Mouse (Mus musculus): ENCODE measurements around the gene Snx25. TPM values are rescaled to one million over a fixed set of nuclear protein-coding genes. Genes with fewer than 3 reads are reported as not detected.

Gene Snx25
- polyA plus RNA-seq, 1 experiment, result 14.3 TPM

- Histone ChIP-seq H3K4me3 (ENCODE audit: insufficient read depth, low read depth, low read length) (no peak overlapping the region; the same call in 1 of the 2 replicates), H3K4me1 (ENCODE audit: control insufficient read depth, insufficient read depth, insufficient read length, low read length) (peaks cover 3% of the 10 kb centered on the region; the same call in 1 of the 2 replicates), H3K27ac (replicated peaks; ENCODE audit: low read depth, low read length) (no peak overlapping the region)
Observed at GRCm38 (mm10) chr8:46010306-46010705, 141.7 kb downstream of the Snx25 start.

- no peak overlapping the region for H3K27ac ChIP-seq (replicated peaks; ENCODE audit: low read depth, low read length)
- no peak overlapping the region for H3K4me3 ChIP-seq (ENCODE audit: insufficient read depth, low read depth, low read length)
- H3K4me1 ChIP-seq (ENCODE audit: control insufficient read depth, insufficient read depth, insufficient read length, low read length), result peaks cover 3% of the 10 kb centered on the region; the same call in 1 of the 2 replicates
Observed at GRCm38 (mm10) chr8:46007050-46007672, 144.8 kb downstream of the Snx25 start.

GRCm38 (mm10) chr8:46005596-46005995 is 146.4 kb downstream of the Snx25 start, which contains the start of gene Ankrd37:
Gene Ankrd37 (minus strand): TSS chr8:46005707.
- Histone ChIP-seq H3K27ac (replicated peaks; ENCODE audit: low read depth, low read length) (no peak within 1 kb of the TSS), H3K4me3 (ENCODE audit: insufficient read depth, low read depth, low read length) (no peak within 1 kb of the TSS), H3K4me1 (ENCODE audit: control insufficient read depth, insufficient read depth, insufficient read length, low read length) (no peaks in the 10 kb centered on the region)

- Histone ChIP-seq H3K4me3 (ENCODE audit: insufficient read depth, low read depth, low read length) (peak overlapping the region; percentile 73), H3K27ac (replicated peaks; ENCODE audit: low read depth, low read length) (peak overlapping the region; percentile 92), H3K4me1 (ENCODE audit: control insufficient read depth, insufficient read depth, insufficient read length, low read length) (no peaks in the 10 kb centered on the region)
Observed at GRCm38 (mm10) chr8:45999784-46000705, 151.9 kb downstream of the Snx25 start.

GRCm38 (mm10) chr8:45999138-45999783 is 152.7 kb downstream of the Snx25 start, which contains the start of gene Lrp2bp:
Gene Lrp2bp (plus strand): TSS chr8:45999303.
- H3K27ac ChIP-seq (replicated peaks; ENCODE audit: low read depth, low read length), result peak within 1 kb of the TSS; percentile 92
- H3K4me1 ChIP-seq (ENCODE audit: control insufficient read depth, insufficient read depth, insufficient read length, low read length), result no peaks in the 10 kb centered on the region

GRCm38 (mm10) chr8:45998228-45998627 is 153.7 kb downstream of the Snx25 start:
- H3K27ac ChIP-seq (replicated peaks; ENCODE audit: low read depth, low read length), result no peak overlapping the region
- H3K4me3 ChIP-seq (ENCODE audit: insufficient read depth, low read depth, low read length), result no peak overlapping the region
- no peaks in the 10 kb centered on the region for H3K4me1 ChIP-seq (ENCODE audit: control insufficient read depth, insufficient read depth, insufficient read length, low read length)

More at GRCm38 (mm10) chr8:45999138-45999783, 152.7 kb downstream of the Snx25 start, which contains the start of gene Lrp2bp:
- peak within 1 kb of the TSS; percentile 73 for H3K4me3 ChIP-seq (ENCODE audit: insufficient read depth, low read depth, low read length)

GRCm38 (mm10) chr8:45995576-45995975 is 156.4 kb downstream of the Snx25 start:
- no peak overlapping the region for H3K27ac ChIP-seq (replicated peaks; ENCODE audit: low read depth, low read length)
- no peaks in the 10 kb centered on the region for H3K4me1 ChIP-seq (ENCODE audit: control insufficient read depth, insufficient read depth, insufficient read length, low read length)
- no peak overlapping the region for H3K4me3 ChIP-seq (ENCODE audit: insufficient read depth, low read depth, low read length)

GRCm38 (mm10) chr8:45994111-45994510 is 157.8 kb downstream of the Snx25 start:
- no peak overlapping the region for H3K27ac ChIP-seq (replicated peaks; ENCODE audit: low read depth, low read length)
- H3K4me1 ChIP-seq (ENCODE audit: control insufficient read depth, insufficient read depth, insufficient read length, low read length), result no peaks in the 10 kb centered on the region
- no peak overlapping the region for H3K4me3 ChIP-seq (ENCODE audit: insufficient read depth, low read depth, low read length)

- Histone ChIP-seq H3K4me1 (ENCODE audit: control insufficient read depth, insufficient read depth, insufficient read length, low read length) (no peaks in the 10 kb centered on the region), H3K27ac (replicated peaks; ENCODE audit: low read depth, low read length) (no peak overlapping the region), H3K4me3 (ENCODE audit: insufficient read depth, low read depth, low read length) (no peak overlapping the region)
Observed at GRCm38 (mm10) chr8:45990631-45991310, 161.2 kb downstream of the Snx25 start.

- Histone ChIP-seq H3K27ac (replicated peaks; ENCODE audit: low read depth, low read length) (no peak overlapping the region), H3K4me1 (ENCODE audit: control insufficient read depth, insufficient read depth, insufficient read length, low read length) (no peaks in the 10 kb centered on the region), H3K4me3 (ENCODE audit: insufficient read depth, low read depth, low read length) (no peak overlapping the region)
Observed at GRCm38 (mm10) chr8:45988189-45988588, 163.8 kb downstream of the Snx25 start.

GRCm38 (mm10) chr8:45986665-45987064 is 165.3 kb downstream of the Snx25 start:
- no peak overlapping the region for H3K4me3 ChIP-seq (ENCODE audit: insufficient read depth, low read depth, low read length)
- H3K27ac ChIP-seq (replicated peaks; ENCODE audit: low read depth, low read length), result no peak overlapping the region
- H3K4me1 ChIP-seq (ENCODE audit: control insufficient read depth, insufficient read depth, insufficient read length, low read length), result no peaks in the 10 kb centered on the region

Other genes with a start within 250 kb of the Snx25 start
- gene Ccdc110, start 217.5 kb downstream of the Snx25 start, polyA plus RNA-seq (2012; ENCODE audit: insufficient read depth, insufficient read length, missing spikeins), result not detected in 2 replicates
- gene 1700029J07Rik, start 176.9 kb downstream of the Snx25 start, polyA plus RNA-seq (2012; ENCODE audit: insufficient read depth, insufficient read length, missing spikeins), result 0.54 and 1.8 TPM in 2 replicates
- 34.6 and 42.1 TPM in 2 replicates for gene Ufsp2, start 176.6 kb downstream of the Snx25 start, polyA plus RNA-seq (2012; ENCODE audit: insufficient read depth, insufficient read length, missing spikeins)
- not detected in 2 replicates for gene Lrp2bp, start 152.9 kb downstream of the Snx25 start, polyA plus RNA-seq (2012; ENCODE audit: insufficient read depth, insufficient read length, missing spikeins)
- 2.6 TPM in 1 of 2 replicates, not detected in the other for gene Ankrd37, start 146.5 kb downstream of the Snx25 start, polyA plus RNA-seq (2012; ENCODE audit: insufficient read depth, insufficient read length, missing spikeins)
- gene Cfap97, start 388 bp downstream of the Snx25 start, polyA plus RNA-seq (2012; ENCODE audit: insufficient read depth, insufficient read length, missing spikeins), result 6.7 and 9.0 TPM in 2 replicates
- gene Slc25a4, start 59.1 kb upstream of the Snx25 start, polyA plus RNA-seq (2012; ENCODE audit: insufficient read depth, insufficient read length, missing spikeins), result 451 and 574 TPM in 2 replicates
- gene Helt, start 142.5 kb upstream of the Snx25 start, polyA plus RNA-seq (2012; ENCODE audit: insufficient read depth, insufficient read length, missing spikeins), result not detected in 2 replicates